Mouse (Mus musculus) bone marrow macrophage, adult 2 months (primary cell): ENCODE results near the gene Map3k4.

Experiments used
- CTCF ChIP-seq: IDR thresholded peaks from 2 replicates; pipeline ENCODE4 v1.5.1; 2012; ENCODE audit warnings: low read depth, mild to moderate bottlenecking, low read length, moderate library complexity
- POLR2A ChIP-seq: IDR thresholded peaks from 2 replicates; pipeline ENCODE4 v1.6.1; 2012; ENCODE audit warnings: mild to moderate bottlenecking, low read depth, low read length, borderline replicate concordance

DNA sequence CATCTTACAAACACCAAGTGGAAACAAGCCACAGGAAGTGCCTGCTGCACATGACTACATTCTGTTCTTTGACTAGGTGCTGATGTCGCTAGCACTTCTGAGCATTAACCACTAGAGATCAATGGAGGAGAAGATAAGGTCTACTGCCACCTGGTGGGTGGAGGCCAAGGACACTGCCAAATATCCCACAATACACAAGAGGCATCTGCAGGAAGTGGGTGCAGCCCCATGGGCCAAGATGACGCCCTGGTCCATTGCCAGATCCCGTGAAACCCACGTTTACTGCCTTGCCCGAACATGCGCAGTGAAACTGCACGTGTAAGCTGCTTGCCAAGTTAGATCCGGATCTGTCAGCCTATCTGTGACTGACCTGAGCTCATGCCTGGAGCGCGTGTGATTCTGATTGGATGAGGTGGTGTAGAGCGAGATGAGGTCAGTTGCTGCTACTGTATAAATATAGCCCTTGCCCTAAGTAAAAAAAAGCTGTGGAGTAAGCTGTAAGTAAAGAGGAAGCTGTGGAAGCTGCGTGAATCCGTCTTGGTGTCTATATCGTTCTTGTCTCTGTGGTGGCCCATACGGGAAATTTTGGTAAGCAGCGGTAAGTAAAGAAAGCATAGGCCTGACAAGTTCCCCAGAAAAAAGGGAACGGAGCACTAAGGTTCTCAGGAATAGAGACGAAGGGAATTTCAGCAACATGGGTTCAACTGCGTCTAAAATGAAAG lies 68.7 kb downstream of the Map3k4 start:
- TF ChIP-seq CTCF (no peak), POLR2A (no peak)
